Mouse (Mus musculus): Measurements from ENCODE around the gene Trpc2. TPM values are rescaled to one million over a fixed set of nuclear protein-coding genes. Genes with fewer than 3 reads are reported as not detected.

Gene Trpc2
- total RNA-seq, 1 experiment = 0.36 TPM

DNA sequence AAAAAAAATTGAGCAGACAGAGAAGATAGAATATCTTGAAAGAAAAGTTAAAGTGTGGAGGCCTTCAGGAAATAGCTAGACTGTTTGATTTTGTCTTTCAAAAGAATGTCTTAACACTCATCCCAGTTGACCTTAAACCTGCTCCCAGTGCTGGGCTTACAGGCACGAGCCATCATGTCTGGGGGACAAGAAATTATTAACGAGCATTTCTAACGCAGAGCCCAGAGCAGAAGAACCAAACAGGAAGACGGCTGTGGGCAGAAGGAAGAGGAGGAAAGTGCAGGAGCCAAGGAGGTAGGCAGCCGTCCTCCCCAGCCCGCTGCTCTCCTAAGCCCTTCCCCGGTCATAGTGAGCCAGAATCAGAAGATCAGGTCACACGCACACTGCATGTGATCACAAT lies 2.6 kb upstream of the Trpc2 start:
- no peak for DNase-seq (ENCODE audit: low read depth, low spot score)
- peaks cover 35% of the 10 kb centered on the region for H3K36me3 ChIP-seq (ENCODE audit: control insufficient read depth, insufficient read depth, low read length, poor library complexity, severe bottlenecking)
- in situ Hi-C loops (cut with MboI; ENCODE audit: low sequenced_read_pairs in 2 of 2, unreplicated experiment in 2 of 2) = no loop called here

GRCm38 (mm10) chr7:102081784-102082183 lies 1.1 kb upstream of the Trpc2 start:
- H3K9ac ChIP-seq (ENCODE audit: insufficient read depth, low read depth, low read length, poor library complexity, severe bottlenecking) = no peak overlapping the region
- no peak overlapping the region for H3K27ac ChIP-seq (ENCODE audit: insufficient read depth, low read depth, low read length, poor library complexity, severe bottlenecking)
- no peak for TF ChIP-seq MAFK (IDR thresholded peaks at IDR 0.05; ENCODE audit: insufficient read depth, low read depth, low read length)
- TF ChIP-seq HCFC1 (IDR thresholded peaks at IDR 0.05; ENCODE audit: borderline replicate concordance, insufficient read depth, low read length) = no peak
- TF ChIP-seq ZNF384 (IDR thresholded peaks at IDR 0.05; ENCODE audit: low read depth, low read length) = no peak
- no peak for TF ChIP-seq ZC3H11A (IDR thresholded peaks at IDR 0.05; ENCODE audit: borderline replicate concordance, low read depth, low read length)
- TF ChIP-seq CHD2 (IDR thresholded peaks at IDR 0.05; ENCODE audit: low read depth, low read length) = no peak
- in situ Hi-C loops (cut with MboI; ENCODE audit: low sequenced_read_pairs in 2 of 2, unreplicated experiment in 2 of 2) = no loop called here
- H3K4me1 ChIP-seq (ENCODE audit: control insufficient read depth in 2 of 2, insufficient read depth in 2 of 2, low read length in 2 of 2, poor library complexity in 1 of 2) = peaks cover 0 to 2% of the 10 kb centered on the region in 2 experiments; a peak in 1 of 4 replicates
- H3K4me3 ChIP-seq (ENCODE audit: insufficient read depth in 1 of 2, low read depth in 1 of 2, low read length in 2 of 2, poor library complexity in 1 of 2, severe bottlenecking in 1 of 2) = no peak overlapping the region
- peaks cover 30% of the 10 kb centered on the region for H3K36me3 ChIP-seq (ENCODE audit: control insufficient read depth, insufficient read depth, low read length, poor library complexity, severe bottlenecking)
- no peaks in the 10 kb centered on the region for H3K9me3 ChIP-seq (ENCODE audit: control insufficient read depth, insufficient read depth, low read depth, low read length)
- no peak for DNase-seq (ENCODE audit: low read depth, low spot score)

More for the DNA sequence above, 2.6 kb upstream of the Trpc2 start:
- Histone ChIP-seq H3K4me3 (ENCODE audit: insufficient read depth in 1 of 2, low read depth in 1 of 2, low read length in 2 of 2, poor library complexity in 1 of 2, severe bottlenecking in 1 of 2) (no peak overlapping the region), H3K9ac (ENCODE audit: insufficient read depth, low read depth, low read length, poor library complexity, severe bottlenecking) (no peak overlapping the region), H3K9me3 (ENCODE audit: control insufficient read depth, insufficient read depth, low read depth, low read length) (no peaks in the 10 kb centered on the region), H3K27ac (ENCODE audit: insufficient read depth, low read depth, low read length, poor library complexity, severe bottlenecking) (no peak overlapping the region), H3K4me1 (ENCODE audit: control insufficient read depth in 2 of 2, insufficient read depth in 2 of 2, low read length in 2 of 2, poor library complexity in 1 of 2) (peaks cover 0 to 2% of the 10 kb centered on the region in 2 experiments; a peak in 1 of 4 replicates)
- no peak for TF ChIP-seq HCFC1 (IDR thresholded peaks at IDR 0.05; ENCODE audit: borderline replicate concordance, insufficient read depth, low read length)
- TF ChIP-seq ZNF384 (IDR thresholded peaks at IDR 0.05; ENCODE audit: low read depth, low read length) = no peak
- no peak for TF ChIP-seq CHD2 (IDR thresholded peaks at IDR 0.05; ENCODE audit: low read depth, low read length)
- no peak for TF ChIP-seq ZC3H11A (IDR thresholded peaks at IDR 0.05; ENCODE audit: borderline replicate concordance, low read depth, low read length)
- TF ChIP-seq MAFK (IDR thresholded peaks at IDR 0.05; ENCODE audit: insufficient read depth, low read depth, low read length) = no peak

GRCm38 (mm10) chr7:102084041-102084696 lies 1.3 kb downstream of the Trpc2 start:
- Histone ChIP-seq H3K36me3 (ENCODE audit: control insufficient read depth, insufficient read depth, low read length, poor library complexity, severe bottlenecking) (peaks cover 18% of the 10 kb centered on the region), H3K27ac (ENCODE audit: insufficient read depth, low read depth, low read length, poor library complexity, severe bottlenecking) (no peak overlapping the region), H3K4me3 (ENCODE audit: insufficient read depth in 1 of 2, low read depth in 1 of 2, low read length in 2 of 2, poor library complexity in 1 of 2, severe bottlenecking in 1 of 2) (peak overlapping the region; percentile 11 to 13; a peak in 2 of 4 replicates), H3K9me3 (ENCODE audit: control insufficient read depth, insufficient read depth, low read depth, low read length) (no peaks in the 10 kb centered on the region), H3K4me1 (ENCODE audit: control insufficient read depth in 2 of 2, insufficient read depth in 2 of 2, low read length in 2 of 2, poor library complexity in 1 of 2) (no peaks in the 10 kb centered on the region; a peak in 1 of 4 replicates), H3K9ac (ENCODE audit: insufficient read depth, low read depth, low read length, poor library complexity, severe bottlenecking) (0 out of 2 replicates have a peak overlapping the region, but pooled peaks have one; percentile 6)
- DNase-seq (ENCODE audit: low read depth, low spot score) = no peak
- no peak for TF ChIP-seq CHD2 (IDR thresholded peaks at IDR 0.05; ENCODE audit: low read depth, low read length)
- no peak for TF ChIP-seq HCFC1 (IDR thresholded peaks at IDR 0.05; ENCODE audit: borderline replicate concordance, insufficient read depth, low read length)
- no peak for TF ChIP-seq ZNF384 (IDR thresholded peaks at IDR 0.05; ENCODE audit: low read depth, low read length)
- TF ChIP-seq ZC3H11A (IDR thresholded peaks at IDR 0.05; ENCODE audit: borderline replicate concordance, low read depth, low read length) = no peak
- no peak for TF ChIP-seq MAFK (IDR thresholded peaks at IDR 0.05; ENCODE audit: insufficient read depth, low read depth, low read length)
- in situ Hi-C loops (cut with MboI; ENCODE audit: low sequenced_read_pairs in 2 of 2, unreplicated experiment in 2 of 2) = no loop called here

- Histone ChIP-seq H3K9me3 (ENCODE audit: control insufficient read depth, insufficient read depth, low read depth, low read length) (no peaks in the 10 kb centered on the region), H3K27ac (ENCODE audit: insufficient read depth, low read depth, low read length, poor library complexity, severe bottlenecking) (no peak overlapping the region), H3K36me3 (ENCODE audit: control insufficient read depth, insufficient read depth, low read length, poor library complexity, severe bottlenecking) (no peaks in the 10 kb centered on the region), H3K4me3 (ENCODE audit: insufficient read depth in 1 of 2, low read depth in 1 of 2, low read length in 2 of 2, poor library complexity in 1 of 2, severe bottlenecking in 1 of 2) (no peak overlapping the region), H3K9ac (ENCODE audit: insufficient read depth, low read depth, low read length, poor library complexity, severe bottlenecking) (no peak overlapping the region), H3K4me1 (ENCODE audit: control insufficient read depth in 2 of 2, insufficient read depth in 2 of 2, low read length in 2 of 2, poor library complexity in 1 of 2) (no peaks in the 10 kb centered on the region; a peak in 1 of 4 replicates)
- DNase-seq (ENCODE audit: low read depth, low spot score) = no peak
- in situ Hi-C loops (cut with MboI; ENCODE audit: low sequenced_read_pairs in 2 of 2, unreplicated experiment in 2 of 2) = no loop called here
- TF ChIP-seq ZC3H11A (IDR thresholded peaks at IDR 0.05; ENCODE audit: borderline replicate concordance, low read depth, low read length) = no peak
- TF ChIP-seq HCFC1 (IDR thresholded peaks at IDR 0.05; ENCODE audit: borderline replicate concordance, insufficient read depth, low read length) = no peak
- TF ChIP-seq ZNF384 (IDR thresholded peaks at IDR 0.05; ENCODE audit: low read depth, low read length) = no peak
- TF ChIP-seq CHD2 (IDR thresholded peaks at IDR 0.05; ENCODE audit: low read depth, low read length) = no peak
- TF ChIP-seq MAFK (IDR thresholded peaks at IDR 0.05; ENCODE audit: insufficient read depth, low read depth, low read length) = no peak
Observed at GRCm38 (mm10) chr7:102087336-102087735, 4.4 kb downstream of the Trpc2 start.
